Mouse (Mus musculus): ENCODE data around the gene Reep3.
A peak's percentile ranks its signal among the peaks of the same experiment; 100 is the strongest.
"Not testable (repeated sequence)": the region's sequence is repeated elsewhere in the genome, so short reads cannot be mapped to it uniquely, and the experiment has no call there.

Reep3 gene

DNA sequence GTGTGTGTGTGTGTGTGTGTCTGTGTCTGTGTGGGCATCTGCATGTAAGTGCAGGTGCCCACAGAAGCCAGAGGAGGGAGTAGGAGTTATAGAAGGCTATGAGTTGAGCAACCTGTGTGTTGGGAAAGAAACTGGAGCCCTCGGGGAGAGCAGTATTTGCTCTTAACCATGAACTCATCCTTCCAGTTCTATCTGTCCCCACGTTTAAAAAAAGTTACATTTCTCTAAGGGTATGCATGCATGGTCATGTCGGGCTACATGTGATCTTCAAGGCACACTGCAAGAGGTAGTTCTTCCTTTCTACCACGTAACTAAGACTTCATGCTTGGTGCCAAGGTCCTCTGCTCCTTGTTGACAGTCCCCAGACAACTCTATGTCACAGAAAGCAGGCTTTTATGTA lies 78.9 kb downstream of the Reep3 start:
- no peak for DNase-seq (ENCODE audit: low spot score in 2 of 2)

DNA sequence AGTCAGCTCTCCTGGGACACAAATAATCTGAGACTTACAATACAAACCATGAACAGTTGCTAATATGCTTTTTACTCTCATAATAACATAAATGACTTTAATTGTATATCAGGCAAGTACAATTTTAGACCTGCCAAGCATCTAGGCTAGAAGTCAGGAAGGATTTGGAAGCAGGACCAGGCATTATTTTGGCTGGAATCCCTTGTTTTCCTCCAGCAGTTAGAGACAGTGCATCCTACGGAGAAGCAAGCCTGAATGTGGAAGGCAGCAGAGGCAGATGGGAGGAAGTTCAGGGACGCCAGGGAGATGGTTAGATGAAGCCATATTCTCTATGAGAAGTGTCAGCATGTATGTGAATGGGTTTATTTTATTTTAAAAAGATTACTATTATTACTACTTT lies 79.4 kb downstream of the Reep3 start:
- no peak for DNase-seq (ENCODE audit: low spot score in 2 of 2)

DNA sequence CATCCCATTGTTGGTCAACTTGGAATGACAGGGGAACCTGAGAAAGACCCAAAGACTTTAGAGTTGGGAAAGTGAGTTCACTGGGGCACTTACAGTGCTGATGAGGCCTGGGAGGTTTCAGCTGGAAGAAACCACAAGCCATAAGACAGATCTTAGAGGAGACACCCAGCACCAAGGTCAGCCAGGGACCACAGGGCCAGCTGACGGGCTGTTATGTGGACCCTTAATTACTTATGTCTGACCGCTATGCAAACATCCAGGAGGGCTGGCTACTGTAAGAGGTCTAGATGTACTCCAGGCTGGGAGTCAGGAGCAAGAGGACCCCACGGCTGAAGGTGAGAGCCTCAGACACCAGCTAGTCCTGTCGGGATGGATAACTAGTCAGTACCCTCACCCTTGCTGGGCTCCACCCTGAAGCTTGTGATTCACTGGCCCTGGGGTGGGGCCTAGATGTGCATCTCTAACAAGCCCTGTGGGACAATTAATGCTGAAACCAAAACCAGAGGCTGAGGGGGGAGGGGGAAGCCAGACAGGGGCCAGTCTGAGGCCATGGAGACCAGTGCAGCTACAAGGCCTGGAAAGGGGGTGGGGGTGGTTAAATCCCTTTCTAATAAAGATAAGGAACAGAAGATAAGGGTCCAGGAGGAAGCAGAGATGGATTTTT lies 80.0 kb downstream of the Reep3 start:
- DNase-seq (ENCODE audit: low spot score in 2 of 2) = no peak

DNA sequence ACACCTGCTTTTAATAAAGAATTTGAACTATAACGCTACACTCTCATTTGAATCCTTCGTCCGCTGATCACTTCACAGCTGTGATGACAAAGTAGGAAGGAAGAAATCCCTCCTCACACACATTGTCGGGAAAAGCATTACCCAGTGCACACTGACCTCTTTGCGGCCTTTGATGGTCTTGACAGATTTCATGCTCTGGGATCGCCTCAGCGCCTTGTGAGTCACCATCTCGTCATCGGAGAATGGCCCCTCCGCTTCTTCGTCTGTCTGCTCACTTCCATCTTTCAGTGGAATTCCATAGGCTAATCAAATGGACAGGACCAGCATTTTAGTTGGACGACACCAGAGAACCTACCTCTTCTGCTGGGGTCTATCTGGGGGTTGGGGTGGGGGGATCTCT lies 82.0 kb downstream of the Reep3 start:
- DNase-seq (ENCODE audit: low spot score in 2 of 2) = no peak

DNA sequence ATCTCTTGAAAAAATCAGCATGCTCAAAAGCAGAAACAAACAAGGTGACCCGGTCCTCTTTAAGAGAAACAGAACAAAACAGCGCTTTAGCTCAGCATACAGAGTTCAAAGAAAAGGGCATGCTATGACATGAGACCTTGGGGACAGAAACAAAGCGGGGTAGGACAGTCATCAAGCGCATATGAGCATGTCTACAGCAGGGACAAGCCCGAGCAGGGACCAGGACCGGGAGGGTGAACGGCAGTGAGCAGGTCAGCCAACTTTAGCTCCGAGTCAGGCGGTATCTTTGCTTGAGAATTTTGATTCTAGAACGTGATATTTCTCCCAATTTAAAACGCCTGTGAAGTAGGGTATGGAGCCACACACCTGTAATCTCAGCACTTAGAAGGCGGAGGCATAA lies 86.2 kb downstream of the Reep3 start:
- no peak for DNase-seq (ENCODE audit: low spot score in 2 of 2)

DNA sequence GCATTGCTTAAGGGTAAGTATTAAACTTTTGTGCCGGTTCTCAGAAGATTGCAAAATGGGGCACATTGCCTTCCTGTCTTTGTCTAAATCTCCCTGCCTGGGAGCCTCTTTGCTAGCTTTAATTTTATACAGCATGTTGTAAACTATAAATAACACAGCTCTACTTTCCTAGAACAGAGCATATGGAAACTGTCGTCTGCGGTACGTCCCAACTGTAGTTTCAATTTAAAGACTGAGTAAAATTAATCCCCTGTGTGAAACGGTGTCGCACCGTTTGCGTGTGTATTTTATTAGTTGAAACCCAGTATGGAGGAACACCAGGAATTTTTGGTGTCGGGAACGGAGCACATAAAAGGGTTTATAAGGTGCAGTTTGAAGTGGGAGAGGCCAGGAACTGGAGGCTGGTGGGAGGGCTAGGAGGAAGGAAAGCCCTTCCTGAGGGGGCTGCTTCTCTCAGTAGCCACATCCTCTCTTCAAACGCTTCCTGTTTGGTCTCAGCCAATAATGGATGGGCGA lies 92.2 kb downstream of the Reep3 start:
- no peak for DNase-seq (ENCODE audit: low spot score in 2 of 2)

DNA sequence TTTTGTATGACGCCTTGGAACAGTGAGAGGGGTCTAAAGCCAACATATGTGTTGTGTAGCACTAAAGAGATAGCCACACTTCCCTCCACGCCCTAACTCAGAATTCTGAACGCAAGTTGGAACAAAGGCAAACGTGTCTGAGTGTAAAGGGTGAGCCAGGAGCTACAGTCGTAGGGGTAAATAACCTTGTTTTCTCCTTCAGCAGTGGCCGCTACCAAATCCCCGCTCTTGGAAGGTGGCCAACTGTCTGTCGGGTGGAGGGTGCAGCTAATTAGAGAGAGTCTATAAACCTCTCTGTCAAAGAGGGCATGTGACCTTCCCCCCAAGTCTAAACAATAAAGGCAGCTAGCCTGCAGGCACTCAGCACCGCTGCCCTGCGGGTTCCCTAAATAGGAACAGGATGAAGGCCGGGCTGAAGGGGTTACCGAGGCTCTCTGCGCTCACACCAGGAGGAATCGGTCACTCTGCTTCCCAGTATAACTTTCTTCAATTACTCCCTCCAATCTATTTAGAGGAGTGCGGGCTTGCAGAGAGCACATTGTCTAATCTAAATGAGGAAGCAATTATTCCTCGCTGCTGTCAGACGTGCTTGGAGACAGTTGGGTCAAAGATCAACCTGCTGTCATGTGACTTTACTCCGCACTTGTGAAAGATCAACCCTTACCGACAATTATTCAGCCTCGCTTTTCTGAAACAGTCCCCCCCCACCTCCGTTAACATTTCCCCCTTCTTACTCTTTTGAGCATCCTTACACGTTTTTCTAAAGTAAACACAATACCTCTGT lies 92.8 kb downstream of the Reep3 start:
- DNase-seq (ENCODE audit: low spot score in 2 of 2) = peak in 1 of 2 experiments; percentile 55

DNA sequence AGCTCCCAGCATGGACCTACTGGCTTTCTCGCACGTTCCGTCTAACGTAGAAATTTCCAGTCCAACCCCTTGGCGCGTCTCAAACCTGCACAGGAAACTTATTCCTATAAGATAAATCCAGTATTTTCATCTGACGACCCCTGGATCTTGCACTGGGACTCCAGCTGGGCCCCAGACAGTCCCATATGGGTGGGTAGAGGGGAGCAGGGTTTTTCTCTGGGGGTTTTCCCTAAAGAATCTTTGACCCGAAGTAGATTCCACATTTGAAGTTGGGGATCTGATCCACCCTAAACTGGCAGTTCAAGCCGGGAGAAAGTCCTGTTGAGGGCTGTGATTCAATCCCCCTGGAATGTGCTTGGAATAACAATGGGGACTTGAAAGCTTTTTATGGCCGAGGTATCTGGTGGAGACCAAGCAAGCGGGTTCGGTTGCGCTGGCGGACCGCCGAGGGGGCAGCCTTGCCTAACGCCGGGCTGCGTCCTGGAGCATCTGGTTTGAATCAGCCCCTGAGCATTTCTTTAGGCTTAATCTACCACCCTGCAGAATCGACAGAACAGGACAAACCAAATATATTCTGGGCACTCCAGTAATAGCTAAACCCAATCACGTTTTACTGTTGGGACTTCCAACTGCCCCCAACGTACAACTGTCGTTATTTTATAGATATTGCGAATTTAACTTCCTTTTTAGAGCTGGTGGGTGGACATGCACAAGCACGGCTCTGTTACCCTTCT lies 93.6 kb downstream of the Reep3 start:
- DNase-seq (ENCODE audit: low spot score in 2 of 2) = peak in 1 of 2 experiments; percentile 62

DNA sequence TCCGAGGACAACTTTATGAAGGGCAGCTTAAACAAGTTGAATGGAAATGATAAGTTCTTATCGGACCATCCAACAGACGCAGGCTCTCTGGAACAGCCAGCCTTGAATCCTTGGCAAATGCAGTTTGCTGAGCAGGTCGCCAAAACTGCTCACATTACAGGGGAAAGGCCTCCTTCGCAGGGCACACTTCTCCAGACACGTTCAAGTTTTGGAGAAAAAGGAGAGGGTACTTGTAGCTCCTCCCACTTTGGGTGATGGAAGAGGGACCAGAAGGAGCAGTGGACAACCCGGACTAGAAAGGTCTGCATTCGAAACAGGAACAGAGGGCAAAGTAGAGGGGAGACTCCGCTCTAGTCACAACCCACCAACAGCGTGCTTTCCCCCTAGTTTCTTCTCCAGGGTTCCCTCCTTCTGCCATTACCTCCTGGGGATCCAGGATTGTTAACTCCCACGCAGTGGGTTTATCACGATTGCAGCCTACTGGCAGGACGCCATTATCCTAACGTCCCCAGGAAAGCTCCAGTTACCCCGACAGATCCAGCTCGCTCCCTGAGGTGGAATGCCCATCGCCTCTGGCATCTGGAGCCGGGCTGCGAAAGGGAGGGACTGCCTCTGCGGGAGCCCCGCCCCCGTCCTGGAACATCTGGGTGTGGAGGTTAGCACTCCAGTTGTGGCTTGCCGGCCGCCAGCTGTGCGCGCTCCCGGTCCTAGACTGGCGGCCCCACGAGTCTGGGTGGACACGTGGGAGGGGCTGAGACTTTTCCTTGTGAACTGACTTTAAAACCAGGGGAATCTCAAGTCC lies 94.3 kb downstream of the Reep3 start:
- DNase-seq (ENCODE audit: low spot score in 2 of 2) = peak; percentile 52 to 64

DNA sequence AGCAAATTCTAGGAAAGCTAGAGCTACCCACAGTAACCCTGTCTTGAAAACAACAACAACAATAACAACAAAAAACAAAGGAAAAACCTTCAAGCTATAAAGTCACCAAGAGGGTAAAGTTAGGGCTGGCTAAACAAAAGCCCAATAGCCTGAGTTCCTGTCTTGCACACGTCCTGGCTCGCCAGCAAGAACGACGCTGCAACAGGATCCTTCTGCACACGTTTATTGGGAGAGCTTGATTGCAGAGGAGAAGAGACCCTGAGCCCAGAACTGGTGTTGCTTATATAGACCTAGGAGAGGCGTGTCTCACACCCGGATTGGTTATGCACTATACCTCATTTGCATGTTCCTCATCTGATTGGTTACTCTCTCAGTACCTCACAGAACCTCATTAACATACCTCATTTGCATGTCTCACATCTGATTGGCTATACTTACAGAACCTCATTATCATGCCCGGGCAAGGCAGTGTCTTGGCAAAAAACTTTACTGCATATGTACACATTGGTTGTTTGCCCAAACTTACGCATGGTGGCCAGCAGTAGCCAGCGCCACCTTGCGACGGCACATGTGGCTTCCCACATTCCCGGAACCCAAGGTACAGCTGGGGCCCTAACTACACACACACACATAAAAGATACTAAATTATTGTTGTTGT lies 95.7 kb downstream of the Reep3 start:
- DNase-seq (ENCODE audit: low spot score in 2 of 2) = not testable (repeated sequence)

DNA sequence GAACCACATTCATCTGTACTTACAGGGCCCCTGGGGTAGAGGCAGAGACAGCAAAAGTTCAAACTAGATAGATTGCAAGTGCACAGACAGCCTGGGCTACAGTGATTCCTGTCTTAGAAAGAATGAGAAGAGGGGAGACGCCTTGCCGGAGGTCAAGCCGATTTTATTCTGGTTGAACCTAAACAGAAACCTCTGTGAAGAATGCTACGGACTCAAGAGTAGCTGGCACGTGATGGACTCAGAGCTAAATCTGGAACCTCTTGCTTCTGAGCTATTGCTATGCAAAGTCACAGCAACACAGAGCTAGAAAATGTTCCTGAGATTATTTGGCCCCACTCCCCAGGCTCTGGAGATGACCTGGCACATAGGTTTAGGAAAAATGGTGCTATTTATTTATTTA lies 96.6 kb downstream of the Reep3 start:
- DNase-seq (ENCODE audit: low spot score in 2 of 2) = no peak

DNA sequence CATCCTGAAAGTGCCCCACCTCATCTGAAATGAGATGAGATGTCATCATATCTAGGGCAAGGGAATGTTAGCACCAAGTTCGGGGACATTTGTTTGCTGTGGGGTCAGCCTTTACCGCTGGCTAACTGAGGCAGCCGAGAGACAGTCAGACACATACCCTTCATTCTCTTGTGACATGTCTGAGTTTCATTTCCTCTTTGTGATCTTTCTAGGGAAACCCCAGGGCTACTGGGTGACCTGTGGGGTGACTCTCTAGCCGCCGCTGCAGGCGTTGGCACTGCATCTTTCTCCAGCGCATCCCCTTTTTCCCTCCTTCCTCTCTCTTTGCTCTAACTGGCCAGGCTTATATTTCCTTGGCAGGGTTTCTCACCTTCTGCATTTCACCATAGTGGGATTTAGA lies 98.0 kb downstream of the Reep3 start:
- no peak for DNase-seq (ENCODE audit: low spot score in 2 of 2)

DNA sequence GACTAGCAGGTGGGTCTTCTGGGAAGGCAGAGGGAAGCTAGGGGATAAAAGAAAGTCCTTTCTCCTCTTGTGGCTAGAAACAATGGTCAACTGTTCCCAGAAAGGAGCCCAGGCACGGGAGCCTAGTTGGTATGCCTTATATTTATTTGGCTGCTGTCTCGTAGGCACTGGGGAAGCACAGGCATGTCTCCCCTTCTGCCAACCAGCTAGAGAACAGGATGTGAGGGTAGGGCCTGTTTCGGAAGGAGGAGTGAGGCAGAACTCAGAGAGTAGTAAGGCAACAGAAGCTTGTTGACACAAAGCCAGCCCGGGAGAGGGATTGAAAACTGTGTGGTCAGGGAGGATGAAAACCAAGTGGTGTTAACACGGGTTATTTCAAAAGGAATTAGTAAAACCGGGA lies 101.6 kb downstream of the Reep3 start:
- no peak for DNase-seq (ENCODE audit: low spot score in 2 of 2)

DNA sequence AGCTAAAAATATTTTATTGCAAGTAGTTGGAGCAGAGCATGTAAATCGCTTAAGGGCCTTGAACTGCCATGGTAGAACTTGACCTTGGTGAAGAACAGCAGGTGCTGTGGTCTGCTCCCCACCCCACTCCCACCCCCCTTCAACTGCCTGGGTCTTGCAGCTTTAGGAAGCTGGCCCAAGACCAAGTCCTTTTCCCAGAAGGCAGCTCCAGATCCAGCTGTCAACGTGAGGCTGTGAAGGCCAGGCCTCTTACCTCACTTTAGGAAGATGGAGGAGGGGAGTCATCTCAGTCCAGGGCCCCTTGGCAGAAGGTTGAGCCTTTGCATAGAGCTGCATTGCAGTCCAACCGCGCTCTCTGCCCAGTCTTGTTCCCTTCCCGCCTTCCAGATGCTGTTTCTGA lies 102.3 kb downstream of the Reep3 start:
- DNase-seq (ENCODE audit: low spot score in 2 of 2) = no peak

DNA sequence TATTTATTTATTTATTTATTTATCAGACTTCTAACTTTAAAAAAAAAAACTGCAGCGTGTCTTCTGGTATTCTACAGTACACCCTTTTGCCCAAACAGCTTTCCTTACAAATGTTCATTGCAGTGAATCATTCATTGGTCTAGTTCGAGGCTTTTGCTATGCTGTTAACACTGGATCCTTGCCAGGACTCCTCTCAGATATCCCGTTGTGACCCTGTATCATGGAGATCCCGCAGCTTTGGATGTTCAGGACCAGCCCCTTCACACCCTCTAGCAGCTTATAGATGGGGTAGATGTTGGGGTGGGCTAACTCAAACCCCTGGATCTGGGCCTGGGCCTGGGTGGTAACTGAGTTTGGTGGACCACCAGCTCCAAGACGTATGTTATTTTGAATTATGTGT lies 104.2 kb downstream of the Reep3 start:
- no peak for DNase-seq (ENCODE audit: low spot score in 2 of 2)

DNA sequence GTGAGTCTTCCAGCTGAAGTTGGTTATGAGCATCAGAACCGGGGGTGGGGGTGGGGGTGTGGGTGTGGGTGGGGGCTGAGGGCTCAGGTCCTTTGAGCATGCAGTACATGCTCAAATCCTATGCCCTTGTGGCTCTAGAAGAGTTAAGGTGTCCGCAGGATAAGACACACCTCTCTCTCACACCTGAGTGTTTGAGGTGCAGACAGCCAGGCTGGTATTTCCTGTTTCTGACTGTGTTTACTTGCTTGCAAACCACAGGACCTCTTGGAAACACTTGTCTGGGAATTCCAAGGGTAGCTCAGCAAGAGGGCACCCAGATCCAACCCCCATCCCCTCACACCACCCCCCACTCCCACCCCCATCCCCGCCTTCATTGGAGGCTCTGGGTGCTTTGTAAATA lies 106.2 kb downstream of the Reep3 start:
- no peak for DNase-seq (ENCODE audit: low spot score in 2 of 2)

DNA sequence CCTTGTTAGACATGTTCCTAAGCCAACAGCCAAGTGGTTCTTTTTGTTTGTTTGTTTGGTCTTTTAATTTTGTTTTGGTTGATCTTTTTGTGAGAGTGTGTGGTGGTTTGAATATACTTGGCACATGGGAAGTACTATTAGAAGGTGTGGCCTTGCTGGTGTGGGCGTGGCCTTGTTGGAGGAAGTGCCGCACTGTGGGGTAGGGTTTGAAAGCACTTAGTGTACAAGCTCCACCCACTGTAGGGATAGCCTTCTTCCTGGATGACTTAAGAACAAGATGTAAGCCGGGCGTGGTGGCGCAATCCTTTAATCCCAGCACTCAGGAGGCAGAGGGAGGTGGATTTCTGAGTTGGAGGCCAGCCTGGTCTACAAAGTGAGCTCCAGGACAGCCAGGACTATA lies 113.7 kb downstream of the Reep3 start:
- no peak for DNase-seq (ENCODE audit: low spot score in 2 of 2)

DNA sequence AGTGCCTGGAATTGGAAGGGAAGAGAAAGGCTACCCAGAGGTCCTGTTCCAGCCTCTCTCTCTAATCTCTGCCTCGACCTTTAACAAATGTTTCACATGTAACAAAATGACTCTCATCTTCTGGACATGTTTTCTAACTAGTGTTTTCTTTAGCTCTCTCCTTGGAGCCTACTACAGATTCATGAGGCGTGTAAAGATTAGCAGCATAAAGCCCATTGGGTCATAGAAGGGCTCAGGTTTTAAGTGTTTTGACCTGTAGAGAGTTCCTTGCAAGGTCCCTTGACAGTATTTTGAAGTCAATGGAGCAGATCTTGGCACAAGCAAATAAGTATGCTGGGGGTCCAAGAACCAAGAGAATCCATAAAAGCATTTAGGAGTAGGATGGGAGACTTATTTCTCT lies 118.5 kb downstream of the Reep3 start:
- DNase-seq (ENCODE audit: low spot score in 2 of 2) = no peak

DNA sequence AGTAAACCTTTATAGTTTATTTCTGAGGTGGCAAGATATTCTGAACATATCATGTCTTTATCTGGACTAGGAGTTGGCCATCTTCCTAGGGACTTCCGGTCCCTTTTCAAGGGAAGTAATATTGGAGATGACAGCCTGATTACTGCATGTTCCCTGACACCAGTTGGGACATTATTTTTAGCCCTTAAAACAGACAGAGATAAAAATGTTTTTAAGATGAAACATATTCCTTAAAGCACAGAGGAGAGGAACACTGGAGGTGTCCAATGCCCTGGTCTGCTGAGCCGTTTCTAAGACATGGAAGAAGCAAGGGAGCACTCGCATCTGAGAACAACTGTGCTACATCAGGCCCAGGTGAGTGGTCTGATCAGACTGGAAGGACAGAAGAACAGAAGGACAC lies 119.7 kb downstream of the Reep3 start:
- DNase-seq (ENCODE audit: low spot score in 2 of 2) = no peak

DNA sequence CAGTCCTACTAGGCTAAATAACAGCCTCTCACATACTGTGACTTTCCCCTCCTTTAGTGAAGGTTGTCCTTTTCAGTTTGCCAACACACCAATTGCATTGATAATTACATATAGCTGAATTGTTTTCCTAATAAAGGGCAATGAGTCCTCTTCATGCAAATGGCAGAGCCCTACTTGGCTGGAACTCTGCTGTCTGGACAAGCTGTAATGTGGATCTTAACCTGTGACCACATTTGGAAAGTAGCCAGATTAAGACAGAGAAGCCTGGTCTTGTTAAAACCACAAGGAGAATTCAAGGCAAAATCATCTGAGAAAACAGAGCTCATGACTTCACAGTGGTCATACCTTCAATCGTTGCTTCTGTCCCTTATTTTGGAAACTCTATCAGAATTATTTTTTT lies 121.3 kb downstream of the Reep3 start:
- no peak for DNase-seq (ENCODE audit: low spot score in 2 of 2)

DNA sequence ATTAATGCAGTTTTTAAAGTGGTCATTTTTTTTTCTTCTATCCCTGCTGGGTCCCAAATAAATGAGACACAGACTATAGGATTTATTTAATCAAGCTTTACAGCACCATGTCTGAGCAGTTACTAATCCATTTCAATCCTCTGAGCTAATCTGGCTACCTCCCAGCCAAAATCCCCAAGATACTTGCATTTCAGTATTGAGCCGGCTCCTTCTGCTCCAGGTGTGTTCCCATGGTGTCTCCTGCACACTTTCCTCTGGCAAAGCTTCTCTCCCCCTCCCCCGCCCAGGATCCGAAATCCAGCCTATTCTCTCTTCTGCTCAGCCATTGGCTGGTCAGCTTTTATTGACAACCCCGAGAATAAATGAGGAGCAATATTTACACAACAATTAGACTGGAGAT lies 122.3 kb downstream of the Reep3 start:
- DNase-seq (ENCODE audit: low spot score in 2 of 2) = no peak
